In the genomic region with DNA sequence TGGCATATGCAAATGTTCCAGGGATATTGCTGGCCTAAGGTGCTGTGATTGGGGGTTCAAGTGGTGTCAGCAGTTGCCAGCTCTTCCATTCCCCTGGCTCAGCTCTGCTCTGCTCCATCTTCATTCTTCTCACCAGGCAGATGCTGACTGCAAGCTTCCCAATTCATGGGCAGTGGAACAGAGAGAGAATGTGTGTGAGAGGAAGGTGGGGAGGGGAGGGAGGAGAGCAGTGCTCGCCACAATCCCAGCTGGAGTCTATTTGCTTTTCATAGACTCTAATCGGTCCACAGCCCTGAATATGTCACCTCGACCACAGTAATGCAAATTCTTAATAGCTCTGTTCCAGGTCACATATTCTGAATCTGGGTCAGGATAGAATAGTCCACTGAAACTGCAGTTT, we compare ENCODE assay signal across 18 mouse cellular contexts. TPM values are rescaled to one million over a fixed set of nuclear protein-coding genes. Genes with fewer than 3 reads are reported as not detected.
DNase-seq lines count a peak whose midpoint lies in the region; ATAC-seq and TF ChIP-seq lines count a peak whose summit lies in the region.
"Had no signal": no experiment of that assay in that cellular context is flagged by ENCODE, and none has a peak within 500 bp of the region (broad histone marks: within the 10 kb centered on the region; RNA-seq: fewer than 3 reads in every experiment).

No protein-coding gene starts in this region.

- no peak for TF ChIP-seq CTCF in embryonic fibroblast, embryonic 13.5 days (IDR thresholded peaks at IDR 0.05; ENCODE audit: borderline replicate concordance, insufficient read depth, low read length)

- H3K27me3 ChIP-seq in midbrain, embryonic 15.5 days (replicated peaks) = no peaks in the 10 kb centered on the region
- H3K27me3 ChIP-seq: heart, embryonic 12.5 days; liver, embryonic 15.5 days; neural tube, embryonic 12.5 days had no signal

- H3K4me3 ChIP-seq in embryonic fibroblast, embryonic 13.5 days (ENCODE audit: insufficient read depth, low read length) = no peak overlapping the region
- no peak overlapping the region for H3K4me3 ChIP-seq in midbrain, embryonic 15.5 days
- H3K4me3 ChIP-seq: heart, embryonic 12.5 days; liver, embryonic 15.5 days; neural tube, embryonic 12.5 days had no signal

- 0 out of 2 replicates have a peak, but pooled peaks cover 4% of the 10 kb centered on the region for H3K36me3 ChIP-seq in midbrain, embryonic 15.5 days (replicated peaks)
- H3K36me3 ChIP-seq: heart, embryonic 12.5 days; liver, embryonic 15.5 days; neural tube, embryonic 12.5 days had no signal

- no peaks in the 10 kb centered on the region for H3K9me3 ChIP-seq in midbrain, embryonic 15.5 days
- H3K9me3 ChIP-seq: heart, embryonic 12.5 days; liver, embryonic 15.5 days; neural tube, embryonic 12.5 days had no signal

- intact Hi-C loops in heart, postnatal 25 days (cut with DNase I) = no loop called here

- no peak overlapping the region for H3K9ac ChIP-seq in midbrain, embryonic 15.5 days
- H3K9ac ChIP-seq: heart, embryonic 12.5 days; liver, embryonic 15.5 days; neural tube, embryonic 12.5 days had no signal

- DNase-seq in frontal cortex, postnatal 36 days (ENCODE audit: low spot score in 2 of 2) = no peak
- DNase-seq in R1 (ENCODE audit: low read depth, low spot score) = peak; percentile 30
- DNase-seq in heart, postnatal 25 days (ENCODE audit: low spot score) = no peak
- no peak for DNase-seq in ovary, adult 18-20 months (ENCODE audit: low spot score)
- no peak for DNase-seq in layer of hippocampus, adult 9-11 months
- DNase-seq: adrenal gland, adult 8-10 months; cerebellum, adult 11-12 months; kidney, postnatal 25 days; lung, postnatal 4 days; right cerebral cortex, postnatal 14 days; thymus, postnatal 36 days had no signal

- H3K4me1 ChIP-seq in embryonic fibroblast, embryonic 13.5 days (ENCODE audit: control insufficient read depth, insufficient read depth, low read length) = peaks cover 17% of the 10 kb centered on the region
- no peaks in the 10 kb centered on the region for H3K4me1 ChIP-seq in midbrain, embryonic 15.5 days
- H3K4me1 ChIP-seq: liver, embryonic 15.5 days; neural tube, embryonic 12.5 days had no signal

- TF ChIP-seq POLR2A in embryonic fibroblast, embryonic 13.5 days (IDR thresholded peaks at IDR 0.05; ENCODE audit: low read depth, low read length) = no peak

- H3K4me2 ChIP-seq in midbrain, embryonic 15.5 days = no peak overlapping the region
- H3K4me2 ChIP-seq: heart, embryonic 12.5 days; liver, embryonic 15.5 days; neural tube, embryonic 12.5 days had no signal

- 6% methylated on average over 3 of the region's 3 CpGs for whole genome bisulfite sequencing in midbrain, embryonic 15.5 days

- ATAC-seq in frontal cortex, adult (ENCODE audit: low TSS enrichment) = peak; percentile 55; the same call in 1 of the 2 replicates
- ATAC-seq in midbrain, embryonic 15.5 days (replicated peaks) = peak; percentile 65
- ATAC-seq: inflammation-experienced regulatory T-cells, adult 6 months had no signal

- H3K27ac ChIP-seq in embryonic fibroblast, embryonic 13.5 days (ENCODE audit: insufficient read depth, low read length) = peak overlapping the region; percentile 21
- no peak overlapping the region for H3K27ac ChIP-seq in midbrain, embryonic 15.5 days
- H3K27ac ChIP-seq: liver, embryonic 15.5 days; neural tube, embryonic 12.5 days had no signal

RNA-seq across cellular contexts. Expression of gene Ankrd55, which starts 27.2 kb away (rescaled TPM):
- 0.74 and 1.9 TPM in 2 replicates for polyA plus RNA-seq in embryonic fibroblast, embryonic 13.5 days (2011; ENCODE audit: insufficient read length, low read depth, missing spikeins)
- 7.3 and 8.9 TPM in 2 replicates for polyA plus RNA-seq in midbrain, embryonic 15.5 days (2015; fragmentation: Nextera tagmentation; extraction: Ambion mirVana)
- total RNA-seq in heart, postnatal 25 days (2021) = under 1 TPM; 0.25 to 0.34 TPM
